Mouse (Mus musculus) brain, embryonic 14.5 days (tissue): ENCODE data around the gene Nnmt. TPM values are rescaled to one million over a fixed set of nuclear protein-coding genes. Genes with fewer than 3 reads are reported as not detected.
A peak's percentile ranks its signal among the peaks of the same experiment; 100 is the strongest.

ENCODE experiments used
- DNase-seq: peaks from one replicate; pipeline ENCODE4 v3.0.0-alpha.2; 2011; ENCODE audit warnings: low read depth
- CTCF ChIP-seq: fragments of 200-500 bp; IDR thresholded peaks from 2 replicates; pipeline ENCODE4 v1.5.1; 2012; ENCODE audit warnings: inconsistent platforms, mild to moderate bottlenecking, moderate library complexity, borderline replicate concordance; ENCODE audit not compliant: insufficient read depth, insufficient read length; ENCODE audit errors: extremely low read depth
- POLR2A ChIP-seq: fragments of 200-500 bp; IDR thresholded peaks from 2 replicates; pipeline ENCODE4 v1.6.1; 2012; ENCODE audit warnings: mild to moderate bottlenecking, inconsistent platforms, borderline replicate concordance; ENCODE audit not compliant: poor library complexity, insufficient read depth, insufficient read length, severe bottlenecking; ENCODE audit errors: extremely low read depth
- polyA plus RNA-seq: library from polyadenylated mRNA; depleted of rRNA; stranded (reverse); fragments of >200 nt; gene quantifications from 2 replicates; pipeline ENCODE4 v1.2.3, GENCODE M21; 2012

Gene Nnmt
- polyA plus RNA-seq, 1 experiment, result 0.81 TPM

- TF ChIP-seq POLR2A (no peak), CTCF (no peak)
- no peak for DNase-seq
Observed at GRCm38 (mm10) chr9:48633147-48633546, 28.2 kb upstream of the Nnmt start.

GRCm38 (mm10) chr9:48619268-48619667, 14.3 kb upstream of the Nnmt start:
- DNase-seq, result peak; percentile 31
- TF ChIP-seq CTCF (no peak), POLR2A (no peak)

DNA sequence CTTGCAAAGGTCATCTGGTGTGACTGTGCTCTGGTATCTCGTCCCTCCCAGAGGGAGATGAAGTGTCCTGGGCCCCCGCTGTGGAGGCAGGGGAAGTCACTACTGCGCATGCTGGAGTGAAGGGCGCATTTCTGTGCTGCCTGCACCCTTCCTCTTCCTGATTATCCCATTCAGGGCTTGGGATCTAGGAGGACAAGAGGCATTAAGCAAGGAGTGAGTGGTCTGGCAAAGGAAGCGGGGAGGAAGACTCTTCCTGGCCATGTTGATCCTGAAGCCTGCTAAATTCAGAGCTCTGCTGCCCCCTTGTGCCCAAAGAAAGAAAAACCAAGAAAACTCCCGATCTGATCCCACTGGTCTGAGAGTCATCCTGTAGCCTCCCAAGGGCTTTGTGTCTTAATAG, 13.6 kb upstream of the Nnmt start:
- TF ChIP-seq CTCF (peak; percentile 82), POLR2A (no peak)
- peak; percentile 92 for DNase-seq

- TF ChIP-seq CTCF (no peak), POLR2A (no peak)
- no peak for DNase-seq
Observed at GRCm38 (mm10) chr9:48618111-48618510, 13.2 kb upstream of the Nnmt start.

- no peak for DNase-seq
- TF ChIP-seq POLR2A, result no peak
- no peak for TF ChIP-seq CTCF
Observed at GRCm38 (mm10) chr9:48617511-48618010, 12.6 kb upstream of the Nnmt start.

DNA sequence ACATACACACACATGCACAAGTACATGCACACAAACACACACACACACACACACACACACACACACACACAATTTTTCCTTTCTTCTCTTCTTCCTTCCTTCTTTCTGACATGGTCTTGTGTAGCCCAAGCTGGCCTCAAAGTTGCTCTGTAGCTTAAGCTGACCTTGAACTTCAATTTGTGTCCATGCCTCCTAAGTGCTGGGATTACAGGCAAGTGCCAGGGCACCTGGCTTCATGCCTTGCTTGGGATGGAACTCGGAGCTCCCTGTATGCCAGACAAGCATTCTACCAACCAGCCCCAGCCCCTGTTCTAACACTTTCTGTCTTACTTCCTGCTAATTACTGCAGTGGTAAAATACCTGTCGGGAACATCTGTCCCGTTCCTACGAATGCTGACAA, 8.3 kb upstream of the Nnmt start:
- TF ChIP-seq POLR2A (no peak), CTCF (no peak)
- DNase-seq, result no peak

GRCm38 (mm10) chr9:48612542-48612941, 7.6 kb upstream of the Nnmt start:
- DNase-seq, result no peak
- no peak for TF ChIP-seq POLR2A
- TF ChIP-seq CTCF, result no peak

GRCm38 (mm10) chr9:48611032-48611431, 6.1 kb upstream of the Nnmt start:
- no peak for DNase-seq
- TF ChIP-seq CTCF (no peak), POLR2A (no peak)

GRCm38 (mm10) chr9:48609734-48610133, 4.8 kb upstream of the Nnmt start:
- TF ChIP-seq CTCF, result no peak
- no peak for TF ChIP-seq POLR2A
- DNase-seq, result no peak

DNA sequence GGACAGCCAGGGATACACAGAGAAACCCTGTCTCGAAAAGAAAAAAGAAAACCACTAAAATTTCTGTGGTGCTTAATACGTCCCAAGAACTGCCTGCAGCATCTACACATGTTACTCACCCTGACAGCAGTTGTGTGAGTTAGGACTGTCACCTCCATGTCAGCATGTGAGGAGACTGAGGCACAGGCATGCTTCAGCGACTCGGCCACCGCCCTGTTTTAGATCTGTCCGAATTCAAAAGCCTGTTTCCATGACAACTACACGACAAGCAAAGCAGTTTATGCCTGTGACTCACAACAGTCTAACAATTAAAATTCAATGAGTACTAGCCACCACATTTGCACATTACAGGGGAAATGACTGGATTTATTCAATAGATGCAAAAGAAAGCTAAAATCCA, 2.5 kb upstream of the Nnmt start:
- no peak for TF ChIP-seq CTCF
- peak; percentile 55 for DNase-seq

DNA sequence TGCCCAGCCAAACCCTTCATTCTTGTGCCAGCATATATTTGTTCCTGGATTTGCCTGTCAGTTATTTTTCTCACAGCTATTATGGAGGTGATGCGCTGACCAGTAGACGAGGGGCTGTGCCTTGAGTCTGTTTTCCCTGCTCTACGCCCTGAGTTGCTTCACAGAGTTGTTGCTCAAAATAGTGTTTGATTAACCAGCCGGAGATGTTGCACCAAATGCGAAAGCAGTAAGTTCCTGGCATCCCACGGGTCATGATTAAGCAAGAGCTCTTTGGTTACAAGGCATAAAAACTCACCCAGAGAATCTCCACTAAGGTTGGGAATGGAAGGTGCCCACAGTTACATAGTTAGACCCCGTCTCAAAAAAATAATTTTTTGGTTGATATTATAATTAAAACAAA, 1.2 kb upstream of the Nnmt start:
- TF ChIP-seq POLR2A (no peak), CTCF (no peak)
- DNase-seq, result no peak

DNA sequence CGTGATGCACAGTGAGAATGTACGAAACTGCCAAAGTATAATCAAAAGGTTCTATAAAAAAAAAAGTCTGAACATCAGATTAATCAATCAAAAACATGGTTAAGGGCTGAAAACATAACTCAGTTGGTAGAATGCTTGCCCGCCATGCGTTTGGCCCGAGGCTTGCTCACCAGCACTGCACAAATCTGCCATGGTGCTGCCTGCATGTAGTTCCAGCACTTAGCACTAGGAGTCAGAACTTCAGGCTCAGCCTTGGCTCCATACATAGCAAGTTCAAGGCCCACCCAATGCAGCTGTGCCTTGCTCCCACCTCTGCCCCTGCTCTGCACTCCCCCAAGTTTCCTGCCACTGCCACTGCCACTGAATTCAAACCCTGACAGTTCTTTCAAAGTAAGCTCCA, 744 bp upstream of the Nnmt start:
- no peak for TF ChIP-seq POLR2A
- TF ChIP-seq CTCF, result no peak; the same call in 1 of the 2 replicates
- DNase-seq, result no peak

- TF ChIP-seq POLR2A (no peak), CTCF (no peak)
Observed at GRCm38 (mm10) chr9:48604226-48604625, 727 bp downstream of the Nnmt start.

GRCm38 (mm10) chr9:48600881-48601280, 4.1 kb downstream of the Nnmt start:
- no peak for TF ChIP-seq CTCF
- no peak for TF ChIP-seq POLR2A

More at GRCm38 (mm10) chr9:48604226-48604625, 727 bp downstream of the Nnmt start:
- no peak for DNase-seq

More at GRCm38 (mm10) chr9:48600881-48601280, 4.1 kb downstream of the Nnmt start:
- DNase-seq, result no peak
